23 mouse cellular contexts compared by ENCODE assay signal in genomic region chr16:42501713-42502112, GRCm38 (mm10).
DNase-seq lines count a peak whose midpoint lies in the region; ATAC-seq and TF ChIP-seq lines count a peak whose summit lies in the region.
"Had no signal": no experiment of that assay in that cellular context is flagged by ENCODE, and none has a peak within 500 bp of the region (broad histone marks: within the 10 kb centered on the region; RNA-seq: fewer than 3 reads in every experiment).

No protein-coding gene starts in this region.

- in situ Hi-C loops in CH12.LX (cut with MboI; ENCODE audit: low pct_ligation_motif_present, low pct_unique_long_range_greater_than_20kb, low sequenced_read_pairs): no loop called here
- in situ Hi-C loops in ES-E14 (cut with MboI; ENCODE audit: low sequenced_read_pairs in 2 of 2, unreplicated experiment in 2 of 2): no loop called here

- H3K27ac ChIP-seq in CH12.LX (ENCODE audit: insufficient read depth, low read depth) (no peak overlapping the region), ES-E14 (ENCODE audit: insufficient read depth, low read depth, low read length, poor library complexity, severe bottlenecking) (no peak overlapping the region), MEL (ENCODE audit: control insufficient read depth, low read depth, low read length) (no peak overlapping the region)
- no peak overlapping the region for H3K27ac ChIP-seq in midbrain, embryonic 11.5 days (ENCODE audit: low read depth, low read length)
- H3K27ac ChIP-seq in heart, embryonic 11.5 days (ENCODE audit: low read depth, low read length): no peak overlapping the region

- no peak overlapping the region for H3K4me3 ChIP-seq in CH12.LX (replicated peaks in 1 of 3; ENCODE audit: low read depth in 2 of 3, low read length in 2 of 3, poor library complexity in 1 of 3)
- no peak overlapping the region for H3K4me3 ChIP-seq in ES-E14 (ENCODE audit: insufficient read depth in 1 of 2, low read depth in 1 of 2, low read length in 2 of 2, poor library complexity in 1 of 2, severe bottlenecking in 1 of 2)
- H3K4me3 ChIP-seq in MEL (ENCODE audit: control insufficient read depth in 1 of 2, insufficient read depth in 1 of 2, low read depth in 2 of 2, low read length in 2 of 2): no peak overlapping the region
- H3K4me3 ChIP-seq in midbrain, embryonic 11.5 days (ENCODE audit: low read depth, low read length): no peak overlapping the region
- H3K4me3 ChIP-seq in heart, embryonic 11.5 days (ENCODE audit: low read depth, low read length): no peak overlapping the region

- H3K9ac ChIP-seq in CH12.LX (ENCODE audit: insufficient read depth, low read depth) (no peak overlapping the region), ES-E14 (ENCODE audit: insufficient read depth, low read depth, low read length, poor library complexity, severe bottlenecking) (no peak overlapping the region), MEL (ENCODE audit: control insufficient read depth, low read depth, low read length, poor library complexity, severe bottlenecking) (no peak overlapping the region)
- H3K9ac ChIP-seq in midbrain, embryonic 11.5 days (ENCODE audit: low read length): no peak overlapping the region
- no peak overlapping the region for H3K9ac ChIP-seq in heart, embryonic 11.5 days (ENCODE audit: low read depth, low read length)

- no peak for DNase-seq in CH12.LX (ENCODE audit: extremely low read depth)
- DNase-seq in ES-E14 (ENCODE audit: low read depth, low spot score): no peak
- no peak for DNase-seq in MEL (ENCODE audit: low read depth, low spot score)
- DNase-seq in midbrain, embryonic 11.5 days (ENCODE audit: low spot score, missing footprints): no peak
- no peak for DNase-seq in urinary bladder, postnatal 14 days (ENCODE audit: low spot score)
- DNase-seq: adrenal gland, adult 2 months; adrenal gland, adult 8-10 months; adrenal gland, postnatal 10 days; adrenal gland, postnatal 14 days; adrenal gland, postnatal 25 days; adrenal gland, postnatal 36 days; B cell, adult 2 months; cerebellum, adult 11 months; cerebellum, adult 11-12 months; cerebellum, adult 18-20 months; cerebellum, adult 2 months; cerebellum, adult 8-10 months; cerebellum, adult 9-10 months had no signal

- TF ChIP-seq POLR2A in CH12.LX (IDR thresholded peaks at IDR 0.05; ENCODE audit: low read depth, low read length): no peak
- TF ChIP-seq POLR2A in MEL (IDR thresholded peaks at IDR 0.05; ENCODE audit: control insufficient read depth in 1 of 2, insufficient read depth in 1 of 2, low read depth in 1 of 2, low read length in 2 of 2, poor library complexity in 1 of 2): no peak

- TF ChIP-seq EP300 in CH12.LX (IDR thresholded peaks at IDR 0.05; ENCODE audit: low read length) (no peak), MEL (IDR thresholded peaks at IDR 0.05; ENCODE audit: low read depth in 1 of 2, low read length in 2 of 2) (no peak)

- ATAC-seq in midbrain, embryonic 11.5 days (ENCODE audit: low FRiP score): no peak
- ATAC-seq in heart, embryonic 11.5 days (replicated peaks; ENCODE audit: insufficient number of reproducible peaks, low FRiP score, low TSS enrichment): no peak
- ATAC-seq: activated CD4-positive, CD25-positive, alpha-beta regulatory T cell, adult 4 months; CD4-positive, CD25-positive, alpha-beta regulatory T cell, adult 4 months; Patski had no signal

- dilution Hi-C loops in CH12.LX (cut with MboI; ENCODE audit: extremely low pct_ligation_motif_present, extremely low pct_unique_long_range_greater_than_20kb, low sequenced_read_pairs): no loop called here

- TF ChIP-seq RAD21 in CH12.LX (IDR thresholded peaks at IDR 0.05; ENCODE audit: low read depth, low read length) (no peak), MEL (IDR thresholded peaks at IDR 0.05; ENCODE audit: low read depth, low read length) (no peak)

- H3K9me3 ChIP-seq in CH12.LX (replicated peaks; ENCODE audit: low read length) (no peaks in the 10 kb centered on the region), ES-E14 (ENCODE audit: control insufficient read depth, insufficient read depth, low read depth, low read length) (no peaks in the 10 kb centered on the region), MEL (replicated peaks; ENCODE audit: insufficient read depth, low read length) (no peaks in the 10 kb centered on the region)
- no peaks in the 10 kb centered on the region for H3K9me3 ChIP-seq in midbrain, embryonic 11.5 days (ENCODE audit: control insufficient read depth, low read length)
- no peaks in the 10 kb centered on the region for H3K9me3 ChIP-seq in heart, embryonic 11.5 days (replicated peaks; ENCODE audit: control insufficient read depth, low read length)
- H3K9me3 ChIP-seq: G1E had no signal

- H3K27me3 ChIP-seq in CH12.LX (replicated peaks) (no peaks in the 10 kb centered on the region), MEL (ENCODE audit: control insufficient read depth in 1 of 2, insufficient read depth in 2 of 2, low read length in 2 of 2) (no peaks in the 10 kb centered on the region)
- no peaks in the 10 kb centered on the region for H3K27me3 ChIP-seq in midbrain, embryonic 11.5 days (ENCODE audit: control insufficient read depth, insufficient read depth, low read length)
- H3K27me3 ChIP-seq in heart, embryonic 11.5 days (ENCODE audit: control insufficient read depth, insufficient read depth, low read length): no peaks in the 10 kb centered on the region
- H3K27me3 ChIP-seq: Patski had no signal

- no peaks in the 10 kb centered on the region for H3K4me1 ChIP-seq in CH12.LX (ENCODE audit: control insufficient read depth in 1 of 2, insufficient read depth in 2 of 2)
- H3K4me1 ChIP-seq in ES-E14 (ENCODE audit: control insufficient read depth in 2 of 2, insufficient read depth in 2 of 2, low read length in 2 of 2, poor library complexity in 1 of 2): peaks cover 0 to 5% of the 10 kb centered on the region in 2 experiments; a peak in 2 of 4 replicates
- H3K4me1 ChIP-seq in MEL (ENCODE audit: control insufficient read depth in 1 of 2, insufficient read depth in 2 of 2, low read length in 2 of 2): no peaks in the 10 kb centered on the region
- no peaks in the 10 kb centered on the region for H3K4me1 ChIP-seq in midbrain, embryonic 11.5 days (ENCODE audit: control insufficient read depth, insufficient read depth, low read length)
- H3K4me1 ChIP-seq in heart, embryonic 11.5 days (ENCODE audit: control insufficient read depth, insufficient read depth, low read length): no peaks in the 10 kb centered on the region

- H3K79me2 ChIP-seq in CH12.LX (replicated peaks; ENCODE audit: control insufficient read depth, extremely low read depth, insufficient read depth, poor library complexity, severe bottlenecking) (no peaks in the 10 kb centered on the region), MEL (ENCODE audit: control insufficient read depth, insufficient read depth, low read length, poor library complexity) (no peaks in the 10 kb centered on the region)

- TF ChIP-seq CTCF in CH12.LX (conservative IDR thresholded peaks at IDR 0.05 in 1 of 2, IDR thresholded peaks at IDR 0.05 in 1 of 2; ENCODE audit: low read depth in 2 of 2, low read length in 2 of 2) (no peak), MEL (IDR thresholded peaks at IDR 0.05 in 2 of 3, conservative IDR thresholded peaks at IDR 0.05 in 1 of 3; ENCODE audit: control insufficient read depth in 1 of 3, insufficient read depth in 1 of 3, low read depth in 2 of 3, low read length in 3 of 3, poor library complexity in 1 of 3, severe bottlenecking in 1 of 3) (no peak)

- H3K36me3 ChIP-seq in CH12.LX (replicated peaks in 1 of 2; ENCODE audit: control insufficient read depth in 1 of 2, insufficient read depth in 1 of 2, low read length in 1 of 2) (no peaks in the 10 kb centered on the region), ES-E14 (ENCODE audit: control insufficient read depth, insufficient read depth, low read length, poor library complexity, severe bottlenecking) (no peaks in the 10 kb centered on the region), MEL (ENCODE audit: control insufficient read depth in 1 of 2, insufficient read depth in 2 of 2, low read length in 2 of 2) (no peaks in the 10 kb centered on the region)
- no peaks in the 10 kb centered on the region for H3K36me3 ChIP-seq in midbrain, embryonic 11.5 days (ENCODE audit: control insufficient read depth, insufficient read depth, low read length)
- no peaks in the 10 kb centered on the region for H3K36me3 ChIP-seq in heart, embryonic 11.5 days (ENCODE audit: control insufficient read depth, insufficient read depth, low read length)
- H3K36me3 ChIP-seq: G1E had no signal

- WGBS in midbrain, embryonic 11.5 days: 94% methylated on average over 2 of the region's 2 CpGs
- WGBS in heart, embryonic 11.5 days (ENCODE audit: insufficient replicate concordance): 81% methylated on average over 2 of the region's 2 CpGs

- no peak overlapping the region for H3K4me2 ChIP-seq in CH12.LX (ENCODE audit: insufficient read depth, low read depth, poor library complexity, severe bottlenecking)
- H3K4me2 ChIP-seq in midbrain, embryonic 11.5 days: no peak overlapping the region
- no peak overlapping the region for H3K4me2 ChIP-seq in heart, embryonic 11.5 days

TF ChIP-seq in CH12.LX, 34 proteins besides CTCF, POLR2A, EP300 and RAD21:
- TF ChIP-seq MYC (IDR thresholded peaks at IDR 0.05; ENCODE audit: low read depth, low read length) (no peak), ETS1 (conservative IDR thresholded peaks at IDR 0.05; ENCODE audit: low read depth, low read length) (no peak), TCF12 (IDR thresholded peaks at IDR 0.05; ENCODE audit: low read depth, low read length) (no peak), CHD2 (IDR thresholded peaks at IDR 0.05; ENCODE audit: low read length) (no peak), MAFK (IDR thresholded peaks at IDR 0.05; ENCODE audit: insufficient replicate concordance, low read length) (peak; percentile 88)

TF ChIP-seq in ES-E14, 5 proteins besides CTCF, POLR2A, EP300 and RAD21:
- TF ChIP-seq MAFK (IDR thresholded peaks at IDR 0.05; ENCODE audit: insufficient read depth, low read depth, low read length) (peak; percentile 59; the same call in 1 of the 2 replicates), ZNF384 (IDR thresholded peaks at IDR 0.05; ENCODE audit: low read depth, low read length) (no peak)

TF ChIP-seq in MEL, 35 proteins besides CTCF, POLR2A, EP300 and RAD21:
- TF ChIP-seq UBTF (IDR thresholded peaks at IDR 0.05; ENCODE audit: borderline replicate concordance, insufficient read depth, low read depth, low read length) (no peak), MAFK (IDR thresholded peaks at IDR 0.05; ENCODE audit: borderline replicate concordance, low read depth, low read length) (peak; percentile 79; the same call in 1 of the 2 replicates)

Comparison
In these comparisons a context has a peak if more than half of its experiments do, and no peak if none do; other contexts are left out.
1. Of the 35 proteins assayed by ChIP-seq in both MEL and CH12.LX: peak only in MEL: none; only in CH12.LX: none; in both: MAFK; in neither: 34.